Mouse (Mus musculus) limb, embryonic 13.5 days (tissue): Measurements from ENCODE around the gene Ldlrad3. TPM values are rescaled to one million over a fixed set of nuclear protein-coding genes. Genes with fewer than 3 reads are reported as not detected.
A peak's percentile ranks its signal among the peaks of the same experiment; 100 is the strongest.

ENCODE experiments used
- ATAC-seq: fragments of 200-750 bp; cut with Nextera tagmentation; 2 replicates; pipeline ENCODE4 v1.8.0; 2017; ENCODE audit warnings: low read depth, moderate number of reproducible peaks, moderate TSS enrichment; ENCODE audit not compliant: low FRiP score
- H3K27ac ChIP-seq: fragments of 300-500 bp; sonication (generic); 2 replicates; pipeline ENCODE4 v1.5.1; 2015; ENCODE audit warnings: inconsistent platforms, mild to moderate bottlenecking, moderate library complexity
- H3K27me3 ChIP-seq: fragments of 300-500 bp; sonication (generic); 2 replicates; pipeline ENCODE4 v1.6.1; 2015; ENCODE audit warnings: mild to moderate bottlenecking, inconsistent platforms
- H3K36me3 ChIP-seq: fragments of 300-500 bp; sonication (generic); 2 replicates; pipeline ENCODE4 v1.6.1; 2015; ENCODE audit warnings: inconsistent platforms, mild to moderate bottlenecking, moderate library complexity
- H3K4me1 ChIP-seq: fragments of 300-500 bp; sonication (generic); 2 replicates; pipeline ENCODE4 v1.6.1; 2015; ENCODE audit warnings: inconsistent platforms
- H3K4me2 ChIP-seq: fragments of 300-500 bp; sonication (generic); replicated peaks from 2 replicates; pipeline ENCODE4 v1.6.1; 2015; ENCODE audit warnings: inconsistent platforms, mild to moderate bottlenecking, moderate library complexity
- H3K4me3 ChIP-seq: fragments of 300-500 bp; sonication (generic); 2 replicates; pipeline ENCODE4 v1.5.1; 2015; ENCODE audit warnings: moderate library complexity, mild to moderate bottlenecking, inconsistent platforms
- H3K9ac ChIP-seq: fragments of 300-500 bp; sonication (generic); 2 replicates; pipeline ENCODE4 v1.6.1; 2015; ENCODE audit warnings: mild to moderate bottlenecking, inconsistent platforms
- H3K9me3 ChIP-seq: fragments of 300-500 bp; sonication (generic); 2 replicates; pipeline ENCODE4 v1.6.1; 2016; ENCODE audit warnings: inconsistent platforms
- WGBS: fragments of 180-500 bp; shearing (Covaris S2); methylation state at CpG from one replicate; pipeline ENCODE4 v1.1.7; 2015; 5-methylcytosine and 5-hydroxymethylcytosine counted together
- polyA plus RNA-seq: library from polyadenylated mRNA; unstranded; fragments of >200 nt; fragmentation: Nextera tagmentation; extraction: Ambion mirVana; gene quantifications from 2 replicates; pipeline ENCODE4 v1.2.1, GENCODE M21; 2015

Gene Ldlrad3
- polyA plus RNA-seq = 63.6 and 71.9 TPM in 2 replicates

DNA sequence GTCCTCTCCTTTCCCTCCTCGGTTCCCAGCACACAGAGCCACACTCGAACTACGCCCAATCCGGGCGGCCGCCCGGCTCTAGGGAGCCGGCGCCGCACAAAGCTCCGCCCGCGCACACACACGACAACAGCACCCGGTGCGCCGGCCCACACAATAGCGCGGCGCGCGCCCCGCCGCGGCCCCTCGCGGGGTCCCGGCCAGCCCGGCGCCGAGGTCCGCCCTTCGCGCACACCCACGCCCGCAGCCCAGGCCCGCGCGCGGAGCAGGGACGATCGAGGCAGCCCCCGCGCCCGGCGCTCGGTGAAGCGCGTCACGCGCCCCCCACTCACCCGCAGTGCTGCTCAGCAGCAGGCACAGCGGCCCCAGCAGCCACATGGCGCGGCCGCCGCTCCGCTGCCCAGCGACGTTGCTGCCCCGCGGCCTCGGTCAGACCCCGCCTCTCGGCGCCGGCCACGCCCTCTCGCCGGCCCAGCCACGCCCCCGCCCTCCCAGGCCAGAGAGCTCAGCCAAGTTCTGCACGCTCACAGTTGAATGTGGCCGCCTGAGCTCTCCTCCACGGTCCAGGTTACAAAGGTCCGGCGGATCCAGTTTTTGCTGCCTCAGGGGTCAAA, at the start of gene Ldlrad3:
Ldlrad3 (minus strand) TSS at position 435 of the 611 bp plus-strand sequence.
- Histone ChIP-seq H3K9ac (peak within 1 kb of the TSS; percentile 90), H3K9me3 (no peaks in the 10 kb centered on the region), H3K4me3 (peak within 1 kb of the TSS; percentile 77), H3K27me3 (no peaks in the 10 kb centered on the region), H3K36me3 (no peaks in the 10 kb centered on the region), H3K27ac (peak within 1 kb of the TSS; percentile 92), H3K4me1 (peaks cover 49% of the 10 kb centered on the region), H3K4me2 (peak within 1 kb of the TSS; percentile 81)
- 0% methylated on average over 47 of the region's 77 CpGs for WGBS
- ATAC-seq = peak; percentile 94

GRCm38 (mm10) chr2:102231470-102231869, 45.3 kb upstream of the Ldlrad3 start:
- H3K9ac ChIP-seq = 0 out of 2 replicates have a peak overlapping the region, but pooled peaks have one; percentile 19
- H3K27me3 ChIP-seq = no peaks in the 10 kb centered on the region
- H3K4me3 ChIP-seq = no peak overlapping the region
- H3K4me1 ChIP-seq = peaks cover 27% of the 10 kb centered on the region
- H3K27ac ChIP-seq = peak overlapping the region; percentile 85
- 26% methylated on average over 5 of the region's 5 CpGs for WGBS
- H3K4me2 ChIP-seq = peak overlapping the region; percentile 42
- H3K36me3 ChIP-seq = no peaks in the 10 kb centered on the region
- ATAC-seq = peak; percentile 93
- no peaks in the 10 kb centered on the region for H3K9me3 ChIP-seq

DNA sequence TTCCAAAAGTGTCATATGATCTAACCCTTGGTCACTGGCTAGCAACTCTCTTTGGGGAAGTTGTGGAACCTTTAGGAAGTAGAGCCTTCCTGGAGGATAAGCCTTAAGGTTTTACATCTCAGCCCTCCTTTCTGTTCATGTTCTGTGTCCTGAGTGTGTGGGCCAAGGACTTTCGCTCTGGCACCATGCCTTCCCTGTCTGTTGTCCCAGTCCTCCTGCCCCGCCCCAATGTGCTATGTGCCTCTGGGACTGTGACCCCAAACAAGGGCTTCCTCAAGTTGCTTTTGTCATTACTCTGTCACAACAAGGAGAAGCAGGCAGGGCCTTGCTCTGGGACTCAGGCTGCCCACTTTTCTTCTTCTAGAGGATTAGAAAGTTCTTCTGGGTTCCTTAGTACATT, 42.9 kb upstream of the Ldlrad3 start:
- no peaks in the 10 kb centered on the region for H3K9me3 ChIP-seq
- no peak overlapping the region for H3K4me2 ChIP-seq
- peaks cover 27% of the 10 kb centered on the region for H3K4me1 ChIP-seq
- 88% methylated on average over 2 of the region's 2 CpGs for WGBS
- H3K27me3 ChIP-seq = no peaks in the 10 kb centered on the region
- no peak overlapping the region for H3K9ac ChIP-seq
- H3K4me3 ChIP-seq = no peak overlapping the region
- H3K27ac ChIP-seq = no peak overlapping the region
- no peak for ATAC-seq
- no peaks in the 10 kb centered on the region for H3K36me3 ChIP-seq

- 53% methylated on average over 5 of the region's 5 CpGs for WGBS
- no peaks in the 10 kb centered on the region for H3K36me3 ChIP-seq
Observed at GRCm38 (mm10) chr2:102228331-102228730, 42.1 kb upstream of the Ldlrad3 start.

GRCm38 (mm10) chr2:102227839-102228238, 41.7 kb upstream of the Ldlrad3 start:
- WGBS = 90% methylated on average over 8 of the region's 8 CpGs
- no peak overlapping the region for H3K4me2 ChIP-seq
- H3K36me3 ChIP-seq = no peaks in the 10 kb centered on the region
- no peak overlapping the region for H3K27ac ChIP-seq
- no peak overlapping the region for H3K9ac ChIP-seq
- no peaks in the 10 kb centered on the region for H3K27me3 ChIP-seq
- no peak overlapping the region for H3K4me3 ChIP-seq
- H3K9me3 ChIP-seq = no peaks in the 10 kb centered on the region
- H3K4me1 ChIP-seq = peaks cover 26% of the 10 kb centered on the region
- ATAC-seq = no peak

More at GRCm38 (mm10) chr2:102228331-102228730, 42.1 kb upstream of the Ldlrad3 start:
- no peak overlapping the region for H3K4me2 ChIP-seq
- no peak overlapping the region for H3K4me3 ChIP-seq
- no peak for ATAC-seq
- no peak overlapping the region for H3K27ac ChIP-seq
- H3K9me3 ChIP-seq = no peaks in the 10 kb centered on the region
- no peaks in the 10 kb centered on the region for H3K27me3 ChIP-seq
- peaks cover 27% of the 10 kb centered on the region for H3K4me1 ChIP-seq
- no peak overlapping the region for H3K9ac ChIP-seq

GRCm38 (mm10) chr2:102226274-102226673, 40.1 kb upstream of the Ldlrad3 start:
- Histone ChIP-seq H3K27ac (no peak overlapping the region), H3K36me3 (no peaks in the 10 kb centered on the region), H3K9ac (no peak overlapping the region), H3K4me1 (peaks cover 17% of the 10 kb centered on the region), H3K9me3 (peaks cover 3% of the 10 kb centered on the region; the same call in 1 of the 2 replicates), H3K27me3 (no peaks in the 10 kb centered on the region), H3K4me2 (no peak overlapping the region), H3K4me3 (no peak overlapping the region)
- WGBS = 78% methylated on average over 15 of the region's 15 CpGs
- no peak for ATAC-seq

DNA sequence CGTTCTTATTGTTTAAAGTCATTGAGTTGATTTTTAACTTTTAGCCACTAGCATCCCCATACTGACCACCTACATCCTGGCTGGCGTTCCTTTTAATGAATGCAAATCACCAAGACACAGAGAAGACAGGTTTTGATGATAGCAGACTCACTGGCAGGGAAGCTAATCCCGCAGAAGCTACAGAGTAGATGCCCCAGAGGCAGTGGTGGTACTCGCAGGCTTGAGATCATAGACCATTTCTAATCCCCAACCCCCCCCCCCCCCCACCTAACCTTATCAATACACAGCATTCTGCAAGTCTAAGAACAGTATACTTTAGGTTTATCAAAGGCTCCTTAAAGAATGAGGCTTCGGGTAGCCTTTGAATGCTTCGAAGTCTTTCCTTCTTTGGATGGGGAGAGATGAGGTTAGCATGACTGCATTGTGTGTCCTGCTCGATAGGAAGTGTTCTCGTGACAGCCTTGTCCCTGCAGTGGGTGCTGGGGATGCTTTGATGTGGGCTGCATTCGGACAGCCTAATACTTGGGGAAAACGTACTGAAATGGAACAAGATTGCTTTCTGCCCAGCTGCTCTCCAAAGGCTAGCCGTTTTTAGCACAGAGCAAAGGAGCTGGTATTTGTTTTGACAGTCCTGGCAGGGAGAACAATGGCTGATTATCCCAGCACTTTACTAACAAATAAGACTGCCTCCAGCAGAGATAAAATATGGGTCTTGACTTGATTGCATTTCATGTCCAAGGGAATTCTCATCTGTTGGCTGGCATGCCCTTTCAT, 37.4 kb upstream of the Ldlrad3 start:
- H3K9ac ChIP-seq = no peak overlapping the region
- 38% methylated on average over 11 of the region's 11 CpGs for WGBS

GRCm38 (mm10) chr2:102222749-102223148, 36.6 kb upstream of the Ldlrad3 start:
- 59% methylated on average over 3 of the region's 3 CpGs for WGBS
- Histone ChIP-seq H3K4me2 (no peak overlapping the region), H3K4me1 (peaks cover 7% of the 10 kb centered on the region; the same call in 1 of the 2 replicates), H3K27ac (no peak overlapping the region), H3K9ac (no peak overlapping the region), H3K27me3 (no peaks in the 10 kb centered on the region), H3K4me3 (no peak overlapping the region), H3K9me3 (peaks cover 4% of the 10 kb centered on the region; the same call in 1 of the 2 replicates), H3K36me3 (no peaks in the 10 kb centered on the region)
- ATAC-seq = no peak

More for the DNA sequence above, 37.4 kb upstream of the Ldlrad3 start:
- no peak overlapping the region for H3K4me2 ChIP-seq
- no peak overlapping the region for H3K27ac ChIP-seq
- H3K36me3 ChIP-seq = no peaks in the 10 kb centered on the region
- no peak for ATAC-seq
- H3K4me3 ChIP-seq = no peak overlapping the region
- H3K27me3 ChIP-seq = no peaks in the 10 kb centered on the region
- peaks cover 4% of the 10 kb centered on the region; the same call in 1 of the 2 replicates for H3K9me3 ChIP-seq
- peaks cover 7% of the 10 kb centered on the region; the same call in 1 of the 2 replicates for H3K4me1 ChIP-seq

- Histone ChIP-seq H3K36me3 (no peaks in the 10 kb centered on the region), H3K4me3 (no peak overlapping the region), H3K9ac (no peak overlapping the region), H3K27ac (no peak overlapping the region), H3K27me3 (no peaks in the 10 kb centered on the region), H3K4me1 (peaks cover 8% of the 10 kb centered on the region), H3K4me2 (no peak overlapping the region), H3K9me3 (peaks cover 4% of the 10 kb centered on the region; the same call in 1 of the 2 replicates)
- WGBS = 88% methylated on average over 1 of the region's 1 CpGs
- ATAC-seq = no peak
Observed at GRCm38 (mm10) chr2:102216817-102217216, 30.6 kb upstream of the Ldlrad3 start.

DNA sequence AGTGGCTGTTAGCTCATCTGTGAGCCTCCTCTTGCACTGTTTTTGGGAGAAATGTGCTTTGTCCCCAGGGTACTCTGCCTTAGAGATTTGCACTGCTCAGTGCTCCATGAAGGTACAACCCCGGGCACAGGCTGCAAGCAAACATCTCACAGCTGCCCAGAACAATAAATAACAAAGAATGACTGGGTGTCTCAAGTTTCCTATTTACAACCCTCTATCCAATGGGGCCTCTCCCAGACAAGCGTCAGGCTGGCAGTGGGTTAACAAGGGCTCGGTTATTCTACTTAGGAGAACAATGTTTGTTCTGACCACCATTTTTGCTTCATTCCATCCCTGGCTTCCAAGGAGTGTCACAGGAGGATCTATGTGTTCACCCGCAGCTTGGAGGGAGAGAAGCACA, 25.9 kb upstream of the Ldlrad3 start:
- WGBS = 11% methylated on average over 4 of the region's 4 CpGs
- Histone ChIP-seq H3K9ac (no peak overlapping the region), H3K4me3 (no peak overlapping the region), H3K27me3 (no peaks in the 10 kb centered on the region), H3K4me2 (no peak overlapping the region), H3K9me3 (no peaks in the 10 kb centered on the region), H3K27ac (no peak overlapping the region), H3K36me3 (no peaks in the 10 kb centered on the region), H3K4me1 (peaks cover 9% of the 10 kb centered on the region)
- ATAC-seq = peak; percentile 67

- no peaks in the 10 kb centered on the region for H3K27me3 ChIP-seq
- no peaks in the 10 kb centered on the region for H3K36me3 ChIP-seq
- H3K9me3 ChIP-seq = no peaks in the 10 kb centered on the region
- peak overlapping the region; percentile 16 for H3K4me3 ChIP-seq
- 6% methylated on average over 14 of the region's 14 CpGs for WGBS
- H3K4me2 ChIP-seq = peak overlapping the region; percentile 52
- no peak for ATAC-seq
- no peak overlapping the region; the same call in 1 of the 2 replicates for H3K9ac ChIP-seq
- peaks cover 31% of the 10 kb centered on the region for H3K4me1 ChIP-seq
- H3K27ac ChIP-seq = no peak overlapping the region
Observed at GRCm38 (mm10) chr2:102205672-102206399, 19.7 kb upstream of the Ldlrad3 start.

- H3K9me3 ChIP-seq = no peaks in the 10 kb centered on the region
- H3K9ac ChIP-seq = no peak overlapping the region
- ATAC-seq = no peak
- H3K36me3 ChIP-seq = no peaks in the 10 kb centered on the region
- H3K27me3 ChIP-seq = no peaks in the 10 kb centered on the region
- H3K4me3 ChIP-seq = no peak overlapping the region
- no peak overlapping the region for H3K27ac ChIP-seq
- no peak overlapping the region for H3K4me2 ChIP-seq
- H3K4me1 ChIP-seq = peaks cover 31% of the 10 kb centered on the region
Observed at GRCm38 (mm10) chr2:102203478-102203877, 17.3 kb upstream of the Ldlrad3 start.
